Mouse (Mus musculus) lung, embryonic 16.5 days (tissue): ENCODE measurements around the gene Ccdc38. TPM values are rescaled to one million over a fixed set of nuclear protein-coding genes. Genes with fewer than 3 reads are reported as not detected.

Source experiments
- ATAC-seq: fragments of 200-750 bp; cut with Nextera tagmentation; 2 replicates; pipeline ENCODE4 v1.8.0; 2017; ENCODE audit warnings: low read depth, mild to moderate bottlenecking, moderate library complexity
- H3K27ac ChIP-seq: fragments of 300-500 bp; sonication (generic); 2 replicates; pipeline ENCODE4 v1.5.1; 2014; ENCODE audit warnings: mild to moderate bottlenecking, control low read depth, low read length
- H3K27me3 ChIP-seq: fragments of 300-500 bp; sonication (generic); 2 replicates; pipeline ENCODE4 v1.6.1; 2014; ENCODE audit warnings: low read depth, low read length, mixed read lengths; ENCODE audit not compliant: control insufficient read depth, insufficient read depth
- H3K36me3 ChIP-seq: fragments of 300-500 bp; sonication (generic); 2 replicates; pipeline ENCODE4 v1.6.1; 2014; ENCODE audit warnings: low read length; ENCODE audit not compliant: control insufficient read depth, insufficient read depth
- H3K4me1 ChIP-seq: fragments of 300-500 bp; sonication (generic); replicated peaks from 2 replicates; pipeline ENCODE4 v1.6.1; 2014; ENCODE audit warnings: low read length, mixed read lengths; ENCODE audit not compliant: control insufficient read depth, insufficient read depth
- H3K4me2 ChIP-seq: fragments of 300-500 bp; sonication (generic); 2 replicates; pipeline ENCODE4 v1.6.1; 2014; ENCODE audit warnings: low read depth, low read length, control low read depth
- H3K4me3 ChIP-seq: fragments of 300-500 bp; sonication (generic); 2 replicates; pipeline ENCODE4 v1.5.1; 2014; ENCODE audit warnings: mild to moderate bottlenecking, low read length, control low read depth
- H3K9ac ChIP-seq: fragments of 300-500 bp; sonication (generic); 2 replicates; pipeline ENCODE4 v1.6.1; 2014; ENCODE audit warnings: low read length, control low read depth
- H3K9me3 ChIP-seq: fragments of 300-500 bp; sonication (generic); 2 replicates; pipeline ENCODE4 v1.6.1; 2016; ENCODE audit warnings: low read length; ENCODE audit not compliant: control insufficient read depth
- WGBS: fragments of 180-500 bp; shearing (Covaris S2); extraction: QIAGEN DNeasy Blood & Tissue Kit; methylation state at CpG from one replicate; pipeline ENCODE4 v1.1.7; 2014; 5-methylcytosine and 5-hydroxymethylcytosine counted together
- polyA plus RNA-seq: library from polyadenylated mRNA; unstranded; fragments of >200 nt; fragmentation: Nextera tagmentation; extraction: Ambion mirVana; gene quantifications from 2 replicates; pipeline ENCODE4 v1.2.1, GENCODE M21; 2015

Ccdc38 gene
- polyA plus RNA-seq, 1 experiment from 2014 or later = 0.24 TPM

DNA sequence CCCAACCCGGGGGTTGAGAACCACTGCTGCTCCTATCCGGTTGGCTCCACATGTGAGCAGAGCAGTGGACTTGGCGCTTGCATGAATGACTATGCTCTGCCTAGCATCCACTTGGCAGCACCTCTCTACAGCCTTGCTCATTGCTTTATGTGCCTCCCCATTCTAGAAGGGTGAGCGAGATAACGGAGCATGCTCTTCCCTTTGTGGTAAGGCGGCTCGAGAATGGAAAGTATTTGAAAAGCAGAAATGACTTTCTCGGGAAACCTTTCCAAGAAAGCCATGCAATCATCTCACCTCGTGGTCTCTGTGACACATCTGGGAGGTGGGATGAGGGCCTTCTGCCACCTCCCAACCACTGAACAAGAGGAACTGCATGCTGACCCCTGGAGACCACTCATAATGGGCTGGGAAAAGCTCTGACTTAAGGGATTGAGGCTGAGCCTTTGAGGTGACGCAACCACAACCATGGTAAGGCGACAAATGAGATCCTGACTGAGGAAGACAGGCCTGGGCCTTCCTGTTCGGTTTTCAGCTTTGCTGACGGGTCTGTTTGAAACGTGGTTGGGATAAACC lies 24.2 kb downstream of the Ccdc38 start:
- H3K4me2 ChIP-seq = no peak overlapping the region
- H3K27me3 ChIP-seq = no peaks in the 10 kb centered on the region
- no peak overlapping the region for H3K27ac ChIP-seq
- no peak overlapping the region for H3K4me3 ChIP-seq
- no peaks in the 10 kb centered on the region for H3K4me1 ChIP-seq
- H3K9me3 ChIP-seq = no peaks in the 10 kb centered on the region
- WGBS = 79% methylated on average over 14 of the region's 14 CpGs
- no peaks in the 10 kb centered on the region for H3K36me3 ChIP-seq
- no peak overlapping the region for H3K9ac ChIP-seq
- no peak for ATAC-seq

DNA sequence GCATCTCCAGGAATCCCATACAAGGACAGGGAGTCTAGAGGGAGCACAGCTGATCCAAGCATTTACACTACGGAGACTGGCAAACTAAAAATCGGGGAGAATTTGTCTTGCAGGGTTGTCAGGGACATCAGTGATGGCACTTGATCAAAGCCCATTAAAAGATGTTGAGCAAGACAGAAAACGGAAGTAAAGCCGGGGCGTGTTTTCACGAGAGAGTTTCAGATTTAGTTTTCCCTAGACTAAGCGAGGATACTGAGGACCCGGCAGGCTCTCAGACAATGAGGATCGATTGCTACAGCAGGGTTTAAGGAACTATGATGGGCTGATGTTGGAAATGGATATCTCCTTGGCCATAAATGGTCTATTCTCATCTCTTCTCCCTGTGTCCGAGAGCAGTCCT lies 26.6 kb downstream of the Ccdc38 start:
- WGBS = 71% methylated on average over 10 of the region's 10 CpGs
- no peak overlapping the region for H3K27ac ChIP-seq
- no peaks in the 10 kb centered on the region for H3K27me3 ChIP-seq
- H3K9ac ChIP-seq = no peak overlapping the region
- no peaks in the 10 kb centered on the region for H3K36me3 ChIP-seq
- no peak overlapping the region for H3K4me3 ChIP-seq
- H3K9me3 ChIP-seq = no peaks in the 10 kb centered on the region
- no peaks in the 10 kb centered on the region for H3K4me1 ChIP-seq
- ATAC-seq = no peak
- H3K4me2 ChIP-seq = no peak overlapping the region

DNA sequence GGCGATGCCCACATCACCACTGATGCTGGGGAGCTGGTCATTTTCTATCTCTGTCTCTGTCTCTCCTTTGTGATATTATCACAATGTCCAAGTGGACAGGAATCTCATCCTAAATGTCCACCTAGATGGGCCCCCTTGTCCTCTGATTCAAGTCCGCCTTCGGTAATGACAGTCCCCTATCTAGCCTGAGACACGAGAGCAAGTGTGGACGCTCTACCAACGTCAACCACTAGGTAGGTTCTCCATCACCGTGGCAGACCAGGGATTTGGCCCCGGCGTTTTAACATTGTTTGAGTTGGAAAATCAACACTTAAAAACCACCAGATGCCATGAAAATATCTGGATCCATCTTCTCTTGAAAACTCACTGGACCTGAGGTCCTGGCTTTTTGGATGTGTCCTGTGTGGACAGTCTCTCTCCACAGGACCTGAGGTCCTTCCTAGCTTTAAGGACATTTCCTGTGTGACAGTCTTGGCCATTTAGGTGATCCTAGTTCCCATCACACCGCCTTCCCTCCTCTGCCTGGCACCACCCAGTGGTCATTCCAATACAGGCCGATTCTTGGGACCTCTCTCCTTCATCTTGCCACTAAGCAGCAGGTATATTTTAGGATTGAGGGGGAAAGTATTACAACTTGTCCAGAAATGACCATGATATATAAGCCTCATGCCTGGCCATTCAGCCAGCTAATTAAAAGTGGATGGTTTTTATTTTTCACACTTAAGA lies 27.6 kb downstream of the Ccdc38 start:
- 81% methylated on average over 11 of the region's 11 CpGs for WGBS
- ATAC-seq = no peak
- no peak overlapping the region for H3K27ac ChIP-seq

DNA sequence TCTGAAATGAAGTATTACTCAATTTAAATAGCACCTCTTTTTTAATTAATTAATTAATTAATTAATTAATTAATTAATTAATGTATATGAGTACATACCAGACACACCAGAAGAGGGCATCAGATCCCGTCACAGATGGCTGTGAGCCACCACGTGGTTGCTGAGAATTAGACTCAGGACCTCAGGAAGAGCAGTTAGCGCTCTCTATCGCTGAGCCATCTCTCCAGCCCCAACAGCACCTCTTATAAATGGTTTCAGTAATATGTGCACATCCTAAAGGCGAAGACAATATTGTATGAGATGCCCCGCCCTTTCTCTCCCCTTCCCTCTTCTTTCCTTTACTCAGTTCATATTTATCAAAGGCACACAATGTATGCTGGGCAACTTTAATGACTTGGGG lies 28.2 kb downstream of the Ccdc38 start:
- H3K36me3 ChIP-seq = no peaks in the 10 kb centered on the region
- no peaks in the 10 kb centered on the region for H3K4me1 ChIP-seq
- no peaks in the 10 kb centered on the region for H3K27me3 ChIP-seq
- no peak overlapping the region for H3K27ac ChIP-seq
- H3K9ac ChIP-seq = no peak overlapping the region
- 80% methylated on average over 6 of the region's 6 CpGs for WGBS
- no peak for ATAC-seq
- H3K9me3 ChIP-seq = no peaks in the 10 kb centered on the region
- no peak overlapping the region for H3K4me3 ChIP-seq
- no peak overlapping the region for H3K4me2 ChIP-seq

More for the DNA sequence above, 27.6 kb downstream of the Ccdc38 start:
- Histone ChIP-seq H3K4me2 (no peak overlapping the region), H3K36me3 (no peaks in the 10 kb centered on the region), H3K4me3 (no peak overlapping the region), H3K27me3 (no peaks in the 10 kb centered on the region), H3K9ac (no peak overlapping the region), H3K4me1 (no peaks in the 10 kb centered on the region), H3K9me3 (no peaks in the 10 kb centered on the region)

DNA sequence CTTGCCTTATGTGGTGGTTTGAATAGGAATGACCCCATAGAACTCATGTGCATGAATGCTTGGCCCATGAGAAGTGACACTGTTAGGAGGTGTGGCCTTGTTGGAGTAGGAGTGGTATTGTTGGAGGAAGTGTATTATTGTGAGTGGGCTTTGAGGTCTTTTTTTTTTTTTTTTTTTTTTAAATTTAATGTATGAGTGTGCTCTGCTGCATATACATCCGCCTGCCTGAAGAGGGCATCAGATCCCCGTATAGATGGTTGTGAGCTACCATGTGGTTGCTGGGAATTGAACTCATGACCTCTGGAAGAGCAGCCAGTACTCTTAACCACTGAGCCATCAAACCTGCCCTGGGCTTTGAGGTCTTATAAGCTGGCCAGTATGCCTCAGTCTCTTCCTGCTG lies 31.8 kb downstream of the Ccdc38 start:
- H3K9me3 ChIP-seq = no peaks in the 10 kb centered on the region
- H3K4me2 ChIP-seq = no peak overlapping the region
- H3K4me1 ChIP-seq = no peaks in the 10 kb centered on the region
- no peaks in the 10 kb centered on the region for H3K27me3 ChIP-seq
- ATAC-seq = no peak
- H3K27ac ChIP-seq = no peak overlapping the region
- WGBS = 44% methylated on average over 2 of the region's 2 CpGs
- no peak overlapping the region for H3K9ac ChIP-seq
- H3K36me3 ChIP-seq = no peaks in the 10 kb centered on the region
- no peak overlapping the region for H3K4me3 ChIP-seq

DNA sequence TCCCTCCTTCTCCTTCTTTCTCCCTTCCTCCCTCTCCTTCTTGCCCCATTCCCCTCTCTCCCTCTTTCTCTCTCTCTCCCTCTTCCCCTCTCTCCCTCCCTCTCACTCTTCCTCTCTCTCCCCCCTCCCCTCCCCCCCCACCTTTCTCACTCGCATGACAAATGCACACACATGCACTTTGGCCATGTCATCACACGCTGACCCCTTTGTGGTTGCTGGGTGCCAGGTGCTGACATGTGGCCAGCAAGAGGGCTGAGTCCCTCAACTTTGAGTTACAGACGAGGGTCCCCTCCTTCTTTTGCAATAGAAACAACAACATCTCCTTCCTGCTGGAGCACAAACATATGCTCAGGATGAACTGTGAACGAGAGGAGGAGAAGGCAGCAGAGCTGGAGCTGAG lies 34.5 kb downstream of the Ccdc38 start:
- no peak overlapping the region for H3K27ac ChIP-seq
- H3K4me2 ChIP-seq = no peak overlapping the region
- no peaks in the 10 kb centered on the region for H3K4me1 ChIP-seq
- ATAC-seq = no peak
- 42% methylated on average over 4 of the region's 4 CpGs for WGBS
- H3K36me3 ChIP-seq = no peaks in the 10 kb centered on the region
- no peak overlapping the region for H3K9ac ChIP-seq
- H3K9me3 ChIP-seq = no peaks in the 10 kb centered on the region
- H3K4me3 ChIP-seq = no peak overlapping the region
- H3K27me3 ChIP-seq = no peaks in the 10 kb centered on the region

DNA sequence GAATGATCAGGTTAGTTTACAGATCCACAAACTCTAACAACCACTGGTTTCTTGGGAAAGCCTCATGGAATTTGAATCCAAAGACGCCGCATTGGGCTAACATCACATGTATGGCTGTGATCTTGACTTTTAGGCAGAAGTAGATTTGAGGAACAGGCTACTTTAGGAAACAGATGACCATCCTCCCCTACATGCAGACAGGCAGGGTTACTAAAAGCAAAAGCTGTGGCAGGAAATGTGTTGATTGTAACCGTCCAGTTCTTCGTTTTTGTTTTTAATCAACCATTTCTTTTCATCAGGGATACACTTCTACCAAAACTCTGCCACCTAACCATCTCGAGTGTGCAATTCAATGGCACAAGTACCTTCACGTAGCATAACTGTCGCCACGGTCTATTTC lies 35.5 kb downstream of the Ccdc38 start:
- Histone ChIP-seq H3K4me3 (no peak overlapping the region), H3K9me3 (no peaks in the 10 kb centered on the region), H3K27ac (no peak overlapping the region), H3K4me1 (no peaks in the 10 kb centered on the region), H3K36me3 (no peaks in the 10 kb centered on the region), H3K9ac (no peak overlapping the region), H3K4me2 (no peak overlapping the region), H3K27me3 (no peaks in the 10 kb centered on the region)
- ATAC-seq = no peak
- WGBS = 86% methylated on average over 8 of the region's 8 CpGs

DNA sequence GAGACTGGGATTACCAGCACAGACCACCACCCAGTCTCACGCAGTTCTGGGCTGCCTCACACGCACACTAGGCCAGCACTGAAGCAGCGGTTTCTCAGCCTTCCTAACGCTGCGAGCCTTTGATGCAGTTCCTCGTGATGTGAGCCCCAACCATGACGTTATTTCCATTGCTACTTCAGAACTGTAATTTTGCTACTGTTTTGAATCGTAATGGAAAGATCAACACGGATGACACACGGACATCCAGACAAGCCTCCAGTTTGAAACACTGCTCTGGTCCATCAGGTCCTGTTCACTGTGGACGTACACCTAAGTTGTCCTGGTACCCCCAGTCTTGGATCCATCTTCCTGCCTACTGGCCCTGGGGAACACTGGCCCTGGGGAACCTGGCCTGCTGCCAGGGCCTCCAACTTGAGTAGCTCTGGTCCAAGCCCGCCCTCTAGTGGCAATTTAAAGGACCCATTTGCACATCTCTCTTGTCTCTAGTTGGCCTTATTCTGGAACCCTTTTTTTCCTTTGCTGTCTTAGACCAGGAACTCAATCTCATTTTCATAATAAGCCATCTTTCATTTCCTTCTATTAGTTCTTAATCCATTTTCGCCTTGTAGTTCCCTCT lies 36.9 kb downstream of the Ccdc38 start:
- Histone ChIP-seq H3K36me3 (no peaks in the 10 kb centered on the region), H3K4me1 (no peaks in the 10 kb centered on the region), H3K9me3 (no peaks in the 10 kb centered on the region), H3K27me3 (no peaks in the 10 kb centered on the region), H3K4me2 (no peak overlapping the region), H3K9ac (no peak overlapping the region), H3K4me3 (no peak overlapping the region), H3K27ac (no peak overlapping the region)
- ATAC-seq = peak; percentile 57; the same call in 1 of the 2 replicates
- 63% methylated on average over 13 of the region's 13 CpGs for WGBS

DNA sequence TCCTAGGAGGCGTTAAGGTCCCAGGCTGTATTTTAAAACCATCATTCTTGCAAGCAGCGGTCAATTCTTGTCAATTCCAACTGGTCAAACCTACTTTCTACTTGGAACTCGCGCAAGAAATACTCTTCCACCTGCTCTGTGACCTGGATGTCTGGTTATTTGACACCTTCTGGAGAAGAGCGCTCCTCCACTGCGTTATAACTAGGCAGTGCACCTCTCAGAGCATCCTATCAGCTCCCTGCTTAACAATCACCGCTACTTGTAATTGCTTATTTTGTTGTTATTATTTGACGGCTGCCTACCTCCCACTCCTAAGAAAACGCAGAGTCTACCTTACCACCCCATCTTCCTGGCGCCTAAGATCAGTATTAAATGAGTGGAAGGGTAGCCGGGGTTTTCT lies 48.4 kb downstream of the Ccdc38 start:
- Histone ChIP-seq H3K4me2 (peak overlapping the region; percentile 71), H3K27ac (peak overlapping the region; percentile 52), H3K4me1 (peaks cover 10% of the 10 kb centered on the region), H3K4me3 (peak overlapping the region; percentile 82), H3K9ac (peak overlapping the region; percentile 81), H3K36me3 (peaks cover 7% of the 10 kb centered on the region), H3K9me3 (no peaks in the 10 kb centered on the region), H3K27me3 (no peaks in the 10 kb centered on the region)
- WGBS = under 1% methylated on average over 11 of the region's 11 CpGs
- ATAC-seq = no peak
